Mouse (Mus musculus): Measurements from ENCODE around the gene Arpc3.
"Not testable (repeated sequence)": the region's sequence is repeated elsewhere in the genome, so short reads cannot be mapped to it uniquely, and the experiment has no call there.

Arpc3 gene

DNA sequence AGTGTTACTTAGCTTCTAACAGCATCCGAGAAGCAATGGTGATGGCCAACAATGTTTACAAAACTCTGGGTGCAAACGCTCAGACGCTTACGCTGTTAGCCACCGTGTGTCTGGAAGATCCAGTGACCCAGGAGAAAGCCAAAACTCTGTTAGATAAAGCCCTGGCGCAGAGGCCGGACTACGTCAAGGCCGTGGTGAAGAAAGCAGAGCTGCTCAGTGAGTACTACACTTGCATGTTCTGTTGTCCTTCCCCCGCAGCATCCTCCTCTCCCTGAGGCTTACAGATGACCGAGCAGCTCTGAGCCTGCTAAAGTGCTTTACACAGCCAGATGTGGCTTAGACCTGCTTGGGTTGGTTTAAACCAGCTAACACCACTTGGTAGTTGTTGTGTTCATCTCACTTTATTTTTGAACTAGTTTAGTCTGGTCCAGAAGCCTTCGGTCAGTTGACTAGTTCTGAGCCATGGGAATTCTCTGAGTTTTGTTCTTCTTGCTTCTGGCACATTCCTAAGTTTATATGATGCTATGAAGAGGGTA is 48.5 kb downstream of the Arpc3 start:
- DNase-seq, result no peak

DNA sequence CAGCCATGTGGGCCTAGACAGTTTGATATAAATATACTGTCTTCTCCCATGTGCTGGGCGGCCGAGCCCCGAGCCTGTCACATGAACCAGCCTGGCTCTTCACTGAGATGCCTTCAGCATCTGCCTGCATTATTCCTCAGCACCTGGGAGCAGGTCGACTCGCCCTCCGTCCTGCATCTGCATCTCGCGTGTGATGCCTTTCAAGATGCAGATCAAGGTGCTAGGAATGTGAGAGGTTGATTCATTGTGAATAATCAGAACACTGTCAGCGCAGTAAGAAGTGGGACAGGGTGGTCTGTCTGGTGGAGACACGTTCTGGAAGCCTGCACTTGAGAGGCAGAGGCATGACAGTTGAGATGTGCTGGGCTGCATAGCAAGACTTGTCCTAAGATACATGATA is 52.8 kb downstream of the Arpc3 start:
- no peak for DNase-seq

- no peak for DNase-seq
These were observed 53.5 kb downstream of the Arpc3 start for GRCm38 (mm10) chr5:122445051-122445610.

GRCm38 (mm10) chr5:122447857-122448256 is 56.2 kb downstream of the Arpc3 start:
- no peak for DNase-seq

DNA sequence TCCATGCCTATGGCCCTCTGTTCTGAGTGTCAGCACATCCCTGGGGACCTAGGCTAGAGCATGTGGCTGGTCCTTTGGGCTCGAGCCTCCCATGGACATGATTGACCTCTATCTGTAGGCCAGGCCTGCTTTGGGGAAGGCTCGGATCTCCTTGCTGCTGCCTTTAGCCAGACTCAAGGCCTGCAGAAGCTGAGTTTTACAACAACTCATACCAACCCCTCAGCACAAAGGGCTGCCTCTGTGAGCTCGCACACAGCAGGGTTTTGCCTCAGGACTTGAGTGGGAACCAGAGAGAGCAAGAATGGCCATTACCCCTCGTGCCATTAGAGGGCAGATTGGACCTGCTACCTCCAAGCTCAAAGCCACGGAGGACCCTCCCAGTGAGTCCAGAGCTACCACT is 57.2 kb downstream of the Arpc3 start:
- no peak for DNase-seq

DNA sequence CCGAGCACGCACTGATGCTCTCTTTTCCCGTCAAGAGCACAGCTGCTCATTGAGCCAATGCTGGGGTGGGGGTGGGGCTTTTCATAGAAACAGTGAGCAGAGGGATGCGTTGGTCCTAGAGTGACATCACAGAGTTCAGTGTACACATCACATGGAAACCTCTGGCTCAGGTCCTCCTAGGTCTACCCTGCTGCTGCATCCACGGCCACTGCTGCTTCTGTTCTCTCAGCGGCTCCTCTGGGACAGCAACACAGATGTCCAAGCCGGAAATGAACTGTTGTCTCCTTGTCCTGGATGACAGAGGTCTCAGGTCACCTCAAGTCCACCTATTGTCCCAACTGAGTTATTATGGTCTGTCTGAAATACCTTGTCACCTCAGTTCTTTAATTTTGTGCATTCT is 58.3 kb downstream of the Arpc3 start:
- DNase-seq, result no peak

GRCm38 (mm10) chr5:122450913-122451317 is 59.2 kb downstream of the Arpc3 start:
- no peak for DNase-seq

DNA sequence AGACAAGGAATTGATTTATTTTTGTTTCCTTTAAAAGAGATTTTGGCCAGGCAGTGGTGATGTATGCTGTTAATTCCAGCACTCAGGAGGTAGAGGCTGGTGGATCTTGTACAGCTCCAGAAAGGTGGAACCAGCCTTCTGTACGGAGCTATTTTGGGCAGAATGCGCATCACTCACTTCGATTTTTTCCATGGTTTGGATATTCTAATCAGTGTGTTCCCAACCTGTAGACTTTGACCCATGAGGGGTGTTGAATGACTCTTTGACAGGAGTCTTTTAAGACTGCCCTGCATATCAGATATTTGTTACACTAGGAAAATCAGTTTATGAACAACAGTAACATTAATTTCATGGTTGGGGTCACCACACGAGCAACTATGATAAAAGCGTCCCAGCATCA is 59.6 kb downstream of the Arpc3 start:
- no peak for DNase-seq

DNA sequence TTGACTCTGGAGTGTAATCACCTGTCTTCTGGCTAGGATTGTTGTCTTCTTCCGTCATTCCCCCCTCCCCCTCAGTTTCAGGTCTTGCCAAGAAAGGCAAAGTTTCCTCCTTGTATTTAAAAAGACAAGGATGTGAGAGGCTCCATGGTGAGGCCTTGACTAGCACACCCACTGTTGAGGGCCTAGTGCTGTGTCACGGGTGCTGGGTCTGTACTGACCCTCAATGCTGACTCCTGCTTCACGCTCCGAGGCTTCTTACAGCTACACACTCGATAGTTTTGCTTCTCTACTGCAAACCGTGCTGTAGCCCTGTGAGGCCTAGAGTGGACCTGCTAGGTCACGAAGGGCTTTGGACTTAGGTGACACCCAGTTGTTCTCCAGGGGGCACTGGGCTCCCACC is 60.5 kb downstream of the Arpc3 start:
- no peak for DNase-seq

GRCm38 (mm10) chr5:122453188-122453587 is 61.5 kb downstream of the Arpc3 start:
- DNase-seq, result peak; percentile 56

- no peak for DNase-seq
These were observed 62.8 kb downstream of the Arpc3 start for GRCm38 (mm10) chr5:122454442-122454841.

GRCm38 (mm10) chr5:122454883-122455282 is 63.2 kb downstream of the Arpc3 start:
- no peak for DNase-seq

GRCm38 (mm10) chr5:122455584-122455983 is 63.9 kb downstream of the Arpc3 start:
- DNase-seq, result no peak

DNA sequence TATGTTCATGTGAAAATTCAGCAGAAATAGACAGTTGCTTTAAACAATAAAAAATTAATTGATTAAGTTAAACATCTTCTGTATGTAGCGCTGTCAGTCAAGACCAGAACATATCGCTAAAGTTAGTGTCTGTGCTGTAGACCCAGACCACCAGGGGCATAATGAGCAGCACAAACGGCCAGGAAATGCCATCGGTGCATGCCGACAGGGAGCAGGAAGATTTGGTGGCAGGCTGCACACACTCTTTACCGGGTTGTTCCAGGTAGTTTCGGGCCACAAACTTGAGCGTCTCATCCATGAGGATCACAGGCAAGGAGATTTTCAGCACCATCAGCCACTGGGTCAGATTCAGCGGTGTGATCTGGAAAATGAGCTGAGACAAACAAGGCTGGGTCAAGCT is 65.4 kb downstream of the Arpc3 start:
- DNase-seq, result not testable (repeated sequence)

DNA sequence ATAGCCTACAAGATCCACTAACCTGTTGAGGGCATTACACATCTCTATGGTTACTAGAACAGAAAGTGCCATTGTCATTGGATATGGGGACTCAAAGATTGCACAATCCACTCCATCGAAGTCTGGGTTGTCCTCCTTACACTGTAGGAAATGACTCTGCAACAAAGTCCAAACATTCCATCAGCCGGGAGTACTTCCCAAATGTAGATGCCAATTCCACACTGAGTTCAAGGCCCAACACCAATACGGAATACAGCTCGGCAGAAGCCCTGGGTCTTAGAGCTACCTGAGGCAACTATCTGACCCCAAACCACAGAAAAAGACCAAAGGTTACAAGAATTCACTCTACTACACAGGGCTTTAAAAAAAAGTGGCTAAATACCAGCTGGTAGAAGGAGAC is 66.4 kb downstream of the Arpc3 start:
- no peak for DNase-seq

DNA sequence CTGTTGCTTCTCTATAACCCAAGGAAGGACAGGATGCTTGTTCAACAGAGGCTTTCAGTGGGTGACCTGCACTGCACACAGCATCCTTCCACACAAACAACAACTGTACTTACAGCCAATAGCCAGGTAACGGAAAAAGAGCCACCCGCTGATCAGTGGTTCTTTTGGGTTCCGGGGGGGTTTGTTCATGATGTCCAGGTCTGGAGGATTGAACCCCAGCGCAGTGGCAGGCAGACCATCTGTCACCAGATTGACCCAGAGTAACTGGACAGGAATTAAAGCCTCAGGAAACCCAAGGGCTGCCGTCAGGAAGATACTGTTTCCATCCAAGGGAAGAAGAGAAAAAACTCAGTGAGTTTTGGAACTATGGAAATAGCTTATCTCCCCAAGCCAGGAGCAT is 67.7 kb downstream of the Arpc3 start:
- no peak for DNase-seq

DNA sequence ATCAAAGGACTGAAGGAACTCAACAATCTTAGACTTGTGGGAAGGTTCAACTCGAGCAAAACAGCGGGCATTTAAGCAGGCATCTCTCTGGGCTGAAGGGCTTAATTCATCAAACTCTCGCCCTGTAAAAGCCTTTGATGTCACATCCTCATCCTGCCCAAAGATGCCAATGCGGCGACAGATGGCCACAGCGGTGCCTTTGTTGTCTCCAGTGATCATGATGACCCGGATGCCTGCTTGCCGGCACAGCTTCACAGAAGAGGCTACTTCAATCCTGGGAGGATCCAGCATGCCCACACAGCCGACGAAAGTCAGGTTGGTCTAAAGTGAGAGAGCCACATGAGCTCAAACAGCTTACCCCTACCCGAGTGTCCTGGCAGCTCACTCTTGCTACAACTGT is 69.0 kb downstream of the Arpc3 start:
- no peak for DNase-seq

DNA sequence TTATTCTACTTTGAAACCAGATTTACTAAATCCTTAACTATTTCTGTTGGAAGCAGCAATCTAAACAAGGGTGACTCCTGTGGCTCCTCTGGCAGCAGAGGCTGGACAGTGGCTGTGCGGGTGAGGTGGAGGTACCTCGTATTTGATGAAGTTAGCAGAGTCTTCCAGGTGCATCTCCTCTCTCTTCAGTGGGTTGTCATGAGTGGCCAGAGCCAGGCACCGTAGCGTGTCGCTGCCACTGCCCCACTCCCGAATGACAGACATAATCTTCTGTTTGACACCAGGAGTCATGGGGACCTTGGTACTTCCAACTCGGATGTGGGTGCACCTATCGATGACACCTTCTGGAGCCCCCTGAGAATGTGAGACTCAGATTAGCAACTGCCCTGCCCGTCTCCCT is 69.8 kb downstream of the Arpc3 start:
- DNase-seq, result no peak
